Mouse (Mus musculus) adrenal gland, adult 2 months (tissue): ENCODE measurements around the gene Kif21b. TPM values are rescaled to one million over a fixed set of nuclear protein-coding genes. Genes with fewer than 3 reads are reported as not detected.

Experiments used
- DNase-seq: peaks from one replicate; pipeline ENCODE4 v3.0.0; 2021
- polyA plus RNA-seq: library from polyadenylated mRNA; depleted of rRNA; stranded (reverse); fragments of >200 nt; gene quantifications from 2 replicates; pipeline ENCODE4 v1.2.3, GENCODE M21; 2012
- total RNA-seq, 2 experiments: library from RNA; stranded (reverse); gene quantifications; 2 replicates each; pipeline ENCODE4 v1.2.3; 2021

Kif21b gene
- total and polyA plus RNA-seq, 3 experiments: 2.2 to 6.5 (median 5.1) TPM

DNA sequence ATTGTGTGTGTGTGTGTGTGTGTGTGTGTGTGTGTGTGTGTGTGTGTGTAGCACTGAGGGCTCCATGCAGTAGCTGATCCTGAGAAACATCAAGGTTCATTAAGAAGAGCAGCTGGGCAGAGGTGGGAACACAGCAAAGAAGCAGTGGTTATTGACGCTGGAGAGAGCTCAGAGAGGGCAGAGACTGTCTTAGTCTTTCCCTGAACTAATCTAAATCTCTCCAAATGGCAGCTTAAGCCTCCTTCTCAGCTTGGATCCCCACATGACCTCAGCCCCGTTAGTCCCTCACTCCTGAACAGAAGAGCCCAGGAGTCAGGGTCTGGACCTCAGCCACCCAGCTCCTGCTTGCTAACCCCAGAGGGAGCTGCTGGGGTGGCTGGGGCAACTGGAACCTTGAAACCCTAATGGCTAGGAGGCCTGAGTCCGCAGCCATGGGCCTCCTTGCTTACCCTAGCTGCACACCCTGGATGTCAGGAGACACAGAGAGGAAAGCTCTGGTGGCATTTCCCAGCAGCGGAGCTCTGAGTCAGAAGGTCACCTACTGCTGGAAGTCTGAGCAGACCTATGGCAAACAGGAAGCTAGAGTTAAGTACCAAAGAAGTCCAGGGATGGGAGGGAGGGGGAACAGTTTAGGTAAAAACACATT, 2.1 kb upstream of the Kif21b start:
- DNase-seq: peak; percentile 70

DNA sequence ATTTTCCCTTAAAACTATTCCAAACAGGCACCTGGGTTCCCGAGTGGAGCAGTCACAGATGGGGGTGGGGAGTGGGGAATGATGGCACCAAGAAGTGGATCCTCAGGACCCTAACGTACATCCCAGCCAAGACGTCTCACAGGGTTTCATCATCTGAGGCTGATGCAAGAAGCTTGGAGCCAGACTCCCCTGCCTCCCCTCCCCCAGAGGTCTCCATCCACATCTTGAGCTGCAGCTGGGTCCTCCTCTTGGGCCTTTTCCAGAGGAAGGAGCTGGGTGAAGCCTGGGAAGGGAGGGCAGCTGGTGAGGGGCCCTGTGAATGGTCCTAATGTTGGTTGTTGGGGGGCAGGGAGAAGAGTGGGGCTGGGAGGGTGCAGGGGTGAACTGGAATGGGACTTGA, 1.1 kb upstream of the Kif21b start:
- DNase-seq: no peak

DNA sequence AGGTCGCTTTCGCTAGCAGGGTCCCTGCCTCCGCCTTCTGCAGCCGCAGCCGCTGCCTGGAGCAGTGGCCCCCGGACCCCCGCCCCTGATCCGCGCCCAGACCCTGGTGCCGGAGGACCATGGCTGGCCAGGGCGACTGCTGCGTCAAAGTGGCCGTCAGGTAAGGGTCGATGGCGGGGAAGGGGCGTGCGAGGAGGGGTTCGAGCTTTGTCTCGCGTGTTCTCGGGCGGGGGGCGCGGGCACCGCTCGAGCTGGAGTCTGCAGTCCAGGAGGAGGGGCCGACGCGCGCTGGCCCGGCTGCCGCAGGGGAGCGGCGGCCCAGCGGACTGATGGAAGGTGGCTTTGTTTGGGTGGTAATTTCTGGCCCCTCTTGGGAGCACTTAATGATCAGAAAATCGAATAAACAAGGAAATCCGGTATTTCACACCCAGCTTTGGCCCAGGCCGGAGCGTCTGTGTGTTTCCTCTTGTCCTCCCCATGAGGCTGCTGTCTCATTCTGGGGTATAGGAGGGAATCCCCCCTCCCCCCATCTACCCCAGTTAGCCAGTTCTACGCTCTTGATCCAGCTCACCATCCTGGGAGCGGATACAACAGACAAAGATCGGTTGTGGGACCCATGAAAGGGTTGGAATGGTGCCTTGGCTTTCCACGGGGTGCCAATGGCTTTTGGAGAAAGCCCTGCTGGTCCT, 558 bp downstream of the Kif21b start:
- DNase-seq: no peak

DNA sequence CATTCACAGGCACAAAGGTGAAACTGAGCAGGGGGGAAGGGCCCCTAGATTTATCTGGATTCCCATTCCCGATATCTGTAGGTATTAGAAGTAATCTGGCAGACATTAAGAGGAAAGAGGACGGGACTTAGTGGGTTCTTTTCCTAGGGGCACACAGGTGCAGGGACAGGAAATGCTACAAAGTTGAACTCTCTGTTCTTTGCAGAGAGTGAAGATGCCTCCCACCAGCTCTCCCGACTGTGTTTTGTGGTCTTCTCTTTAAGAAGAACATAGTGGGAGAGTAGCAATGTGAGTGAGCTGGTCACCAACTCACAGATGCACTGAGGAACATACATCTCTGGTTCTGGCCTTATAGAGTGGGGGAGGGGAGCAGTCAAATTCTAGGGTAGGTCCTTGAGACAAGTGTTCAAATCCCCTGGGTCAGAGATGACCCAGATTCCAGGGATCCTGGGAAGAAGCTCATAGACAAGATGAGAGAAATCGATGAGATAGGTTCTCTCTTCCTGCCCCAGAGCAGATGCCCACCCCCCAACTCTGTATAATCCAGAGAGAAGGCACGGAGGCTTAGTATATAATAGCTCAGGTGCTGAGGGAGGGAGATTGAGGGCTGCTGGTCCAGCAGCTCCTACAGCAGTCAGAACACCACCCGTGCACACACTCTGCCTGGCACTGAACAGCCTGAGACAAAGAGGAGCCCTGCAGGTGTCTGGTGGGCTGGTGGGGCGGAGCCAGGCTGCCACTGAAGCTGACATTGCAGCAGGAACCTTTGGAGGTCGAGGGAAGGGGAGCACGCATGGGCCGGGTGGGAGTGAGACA, 1.4 kb downstream of the Kif21b start:
- no peak for DNase-seq

DNA sequence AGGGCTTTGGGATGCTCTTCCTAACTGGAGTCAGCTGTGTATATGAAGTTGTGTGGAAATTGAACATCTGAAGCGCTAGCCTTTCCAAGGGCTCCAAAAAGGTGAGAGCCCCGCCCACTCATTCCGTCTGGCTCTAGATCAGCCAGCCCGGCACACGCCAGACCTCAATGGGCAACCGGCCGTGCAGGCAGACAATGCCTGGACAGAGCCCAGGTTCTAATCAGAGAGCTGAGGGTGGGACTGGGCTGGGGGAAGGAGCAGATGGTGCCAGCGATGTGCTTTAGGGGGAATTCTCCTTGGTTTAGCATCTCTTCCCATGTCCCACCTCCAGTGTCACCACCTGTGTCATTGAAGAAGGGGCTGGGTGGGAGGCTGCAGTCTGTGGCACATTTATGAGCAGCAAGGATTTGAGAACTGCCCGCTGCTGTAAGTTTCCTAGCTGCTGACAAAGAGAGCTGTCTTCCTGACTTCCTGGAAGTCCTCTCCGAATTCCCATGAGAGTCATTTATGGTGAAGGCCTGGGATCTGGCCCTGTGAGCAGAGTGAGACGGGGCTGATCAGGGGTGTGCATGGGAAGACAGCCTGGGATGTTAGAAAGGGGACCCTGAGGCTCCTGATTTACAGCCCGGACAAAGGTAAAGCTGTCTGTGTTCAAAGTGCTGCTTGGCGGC, 2.5 kb downstream of the Kif21b start:
- no peak for DNase-seq

DNA sequence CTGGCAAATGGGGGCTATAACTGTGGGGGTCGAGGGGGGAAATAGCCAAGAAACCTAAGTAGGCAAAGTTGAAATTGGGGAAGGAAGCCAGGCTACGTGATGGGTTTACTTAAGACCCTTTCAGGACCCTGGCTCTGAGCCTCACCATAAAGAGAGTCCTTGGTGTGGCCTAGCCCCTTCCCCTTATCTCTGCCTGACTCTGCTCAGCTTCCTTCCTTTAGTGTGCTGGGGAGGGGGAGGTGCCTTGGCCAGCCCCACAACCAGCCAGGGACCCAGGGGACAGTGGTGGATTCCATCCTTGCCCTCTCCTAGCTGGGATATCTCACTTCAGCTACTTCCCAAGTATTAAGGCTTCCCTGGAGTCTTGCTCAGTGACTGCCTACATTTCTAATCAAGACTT, 3.4 kb downstream of the Kif21b start:
- DNase-seq: no peak

DNA sequence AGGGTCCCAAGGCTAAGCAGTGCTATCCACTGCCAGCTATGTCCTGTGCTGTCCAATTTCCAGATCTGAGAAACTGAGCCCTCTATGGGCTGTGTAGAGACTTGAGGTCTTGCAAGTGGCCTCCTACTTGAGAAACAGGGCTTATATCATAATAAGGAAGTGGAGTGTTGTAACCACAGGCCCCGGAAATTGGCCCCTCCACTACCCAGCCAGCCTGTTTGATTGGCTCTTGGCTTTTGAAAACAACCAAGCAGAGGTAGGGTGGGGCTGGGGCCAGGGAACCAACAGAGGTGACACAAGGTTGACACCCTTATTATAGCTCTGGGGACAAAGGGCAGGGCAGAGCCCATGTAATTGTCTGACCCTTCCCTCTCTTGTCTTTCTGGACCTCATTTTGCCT, 3.9 kb downstream of the Kif21b start:
- no peak for DNase-seq

DNA sequence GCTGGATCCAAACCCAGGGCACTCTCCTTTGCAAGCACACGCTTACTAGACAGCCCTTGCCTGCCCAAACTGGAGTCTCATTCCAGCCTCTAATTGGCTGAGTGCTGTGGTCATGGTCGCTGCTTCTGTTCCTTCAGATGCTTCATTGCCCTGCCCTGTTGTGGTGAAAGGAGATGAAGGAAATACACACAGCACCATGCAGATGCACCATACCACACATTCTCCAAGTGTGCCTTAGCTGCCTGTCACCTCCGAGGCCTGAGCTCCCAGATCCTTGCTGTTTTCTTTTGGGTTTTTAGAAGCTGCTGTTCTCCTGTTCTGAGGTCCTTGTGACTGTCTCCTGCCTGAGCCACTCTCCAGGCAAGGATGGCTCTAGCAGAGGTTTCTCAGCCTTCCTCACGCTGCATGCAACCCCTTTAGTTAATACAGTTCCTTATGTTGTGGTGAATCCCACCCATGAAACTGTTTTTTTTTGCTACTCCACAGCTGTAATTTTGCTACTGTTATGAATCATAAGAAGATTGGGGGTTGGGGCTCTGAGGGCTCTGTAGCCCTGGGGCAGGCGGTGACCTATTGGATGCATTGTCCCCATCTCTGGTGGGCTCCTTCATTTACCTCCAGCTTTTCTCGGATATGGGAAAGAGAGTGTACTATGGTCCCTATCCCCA, 4.7 kb downstream of the Kif21b start:
- no peak for DNase-seq

DNA sequence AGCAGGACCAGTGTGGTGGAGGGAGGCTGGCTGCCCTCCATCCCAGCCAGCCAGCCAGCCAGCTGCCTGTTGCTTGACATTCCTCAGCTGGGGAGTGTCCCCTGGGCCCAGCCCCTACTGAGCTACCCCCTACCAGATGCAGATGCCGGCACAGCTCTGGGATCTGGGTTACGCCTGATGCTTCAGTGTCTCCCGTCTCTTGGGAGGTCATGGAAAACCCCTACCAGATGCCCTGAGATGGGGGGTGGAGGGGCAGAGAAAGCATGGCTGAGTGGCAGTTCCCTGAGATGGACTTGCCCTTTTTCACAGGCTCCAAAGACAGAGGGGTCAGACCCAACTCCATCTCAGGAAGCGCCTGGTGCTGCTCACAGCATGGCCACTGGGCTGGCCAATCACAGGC, 5.4 kb downstream of the Kif21b start:
- no peak for DNase-seq

DNA sequence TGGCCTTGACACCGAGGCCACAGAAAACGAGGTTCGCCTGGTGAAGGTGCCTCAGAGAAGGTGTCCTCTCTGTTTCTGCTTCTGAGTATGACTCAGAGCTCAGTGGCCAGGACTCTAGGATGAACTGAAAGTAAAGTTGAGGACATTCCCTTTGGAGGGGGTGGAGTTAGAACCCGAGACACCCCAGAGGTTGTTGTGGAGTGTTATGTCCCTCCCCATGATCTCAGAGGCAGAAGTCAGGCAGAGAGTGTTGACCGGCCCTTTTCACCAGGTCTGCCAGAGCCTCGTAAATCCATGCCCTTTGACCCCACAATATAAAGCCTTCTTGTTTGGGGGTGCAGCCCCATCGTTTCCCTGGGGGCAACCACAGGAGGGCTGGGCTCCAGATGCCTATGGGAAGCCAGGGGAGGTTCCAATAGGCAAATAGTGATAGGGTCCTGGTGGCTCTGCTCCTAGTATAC, 5.9 kb downstream of the Kif21b start:
- DNase-seq: peak; percentile 47

DNA sequence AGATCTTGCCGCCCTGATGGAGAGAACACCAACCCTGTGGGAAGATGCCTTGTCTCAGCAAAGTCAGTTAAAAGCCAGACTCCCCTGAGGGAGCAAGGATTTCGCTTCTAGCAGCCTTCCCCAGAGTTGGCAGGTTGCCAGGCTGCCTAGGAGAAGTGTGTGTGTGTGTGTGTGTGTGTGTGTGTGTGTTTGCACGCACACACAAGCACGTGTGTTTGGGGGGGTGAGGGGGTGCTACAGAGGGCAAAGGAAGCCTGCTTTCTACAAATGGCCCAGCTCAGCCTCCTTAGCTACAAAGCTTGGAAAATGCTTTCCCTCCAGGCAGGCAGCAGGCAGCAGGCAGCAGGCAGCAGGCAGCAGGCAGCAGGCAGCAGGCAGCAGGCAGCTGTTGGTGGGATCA, 6.4 kb downstream of the Kif21b start:
- peak; percentile 56 for DNase-seq

DNA sequence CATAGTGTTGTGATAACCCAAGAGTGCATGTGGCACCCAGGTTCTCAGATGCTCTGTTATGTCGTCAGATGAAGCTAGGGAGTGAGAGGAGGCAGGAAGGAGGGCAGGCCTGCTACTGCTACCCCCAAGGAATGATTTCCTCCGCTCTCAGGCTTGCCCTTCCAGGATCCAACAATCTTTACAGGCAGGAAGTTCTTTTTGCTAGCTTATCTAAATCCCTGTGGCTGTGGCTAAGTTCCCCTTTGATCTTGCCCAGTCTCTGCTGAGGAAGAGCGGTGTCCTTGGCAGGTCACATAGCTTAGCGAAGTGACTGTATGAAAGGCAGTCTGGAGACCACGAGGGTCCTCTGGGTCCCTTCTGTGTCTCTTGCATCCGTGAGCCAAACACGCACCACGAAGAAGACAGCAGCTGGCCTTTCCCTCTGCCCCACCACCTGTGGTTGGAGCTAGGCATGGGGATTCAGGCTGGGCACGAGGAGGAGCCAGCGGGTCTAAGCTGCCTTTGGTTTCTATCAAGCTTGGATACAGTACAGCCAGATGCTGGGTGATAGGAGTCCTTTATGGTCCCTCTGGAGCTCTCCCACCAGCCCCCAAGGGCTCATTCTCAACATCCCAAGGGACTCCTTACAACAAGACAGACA, 7.1 kb downstream of the Kif21b start:
- peak; percentile 41 for DNase-seq

DNA sequence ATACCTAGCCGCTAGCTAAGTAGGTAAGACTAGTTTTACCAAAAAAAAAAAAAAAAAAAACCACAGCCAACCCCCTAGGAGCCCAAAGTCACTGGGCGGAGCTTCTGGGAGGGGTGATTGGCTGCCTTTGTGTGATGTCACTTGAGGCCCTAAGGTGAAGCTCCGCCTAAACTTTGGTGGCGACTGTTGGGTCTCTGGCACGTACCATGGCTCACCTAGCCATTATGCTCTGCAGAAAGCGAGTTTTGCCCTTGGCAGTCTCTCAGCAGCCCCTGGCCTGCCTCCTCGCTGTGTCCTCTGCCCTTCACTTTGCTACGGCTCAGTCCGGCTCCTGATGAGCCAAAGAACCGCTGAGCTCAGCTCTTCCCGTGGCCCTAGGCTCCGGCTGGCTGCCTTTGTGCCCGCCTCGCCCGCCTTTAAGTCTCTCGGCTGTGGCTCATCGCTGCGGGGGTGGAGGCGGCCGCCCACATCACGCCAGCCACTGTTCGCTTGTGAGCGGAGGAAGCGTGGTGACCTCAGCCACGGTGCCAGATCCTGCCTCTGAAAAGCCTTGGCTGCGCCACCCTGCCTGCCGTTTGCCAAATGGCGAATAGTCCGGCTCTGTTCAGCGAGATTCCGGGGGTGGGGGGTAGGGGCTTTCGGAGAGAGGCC, 8.9 kb downstream of the Kif21b start:
- peak; percentile 94 for DNase-seq

DNA sequence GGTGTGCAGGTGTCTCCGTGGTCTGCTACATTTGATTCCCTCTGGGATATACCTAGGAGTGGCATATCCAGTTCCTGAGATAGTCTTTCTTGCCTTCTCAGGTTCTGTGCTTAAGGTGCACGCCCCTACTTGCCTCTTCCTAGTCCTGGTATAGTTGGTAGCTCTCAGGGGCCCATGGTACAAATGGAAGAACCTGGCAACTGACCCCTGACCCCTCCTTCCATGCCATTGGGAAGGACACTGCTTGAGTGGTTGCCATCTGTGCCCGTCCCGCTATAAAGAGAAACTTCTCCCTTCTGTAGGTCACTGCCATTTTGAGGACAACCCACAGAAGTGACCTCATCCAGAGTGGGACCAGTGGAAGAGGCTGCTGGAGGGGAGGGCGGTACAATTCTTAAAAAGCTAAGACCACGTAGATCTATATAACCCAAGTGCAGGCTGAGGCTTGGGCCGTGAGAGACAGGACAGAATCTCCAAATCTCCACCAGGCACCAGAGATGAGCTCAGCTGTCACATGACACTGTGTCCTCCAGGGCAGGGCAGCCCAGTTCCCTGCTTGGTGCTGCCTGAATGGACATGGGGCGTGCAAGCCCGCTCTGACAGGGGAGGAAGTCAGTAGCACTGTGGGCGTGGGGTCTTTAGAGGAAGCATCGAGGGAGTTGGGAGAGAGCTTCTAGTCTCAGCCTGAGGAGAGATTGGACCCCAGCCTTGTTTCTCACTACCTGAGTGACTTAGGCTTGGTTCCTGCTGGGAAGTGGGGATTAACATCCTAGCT, 10.2 kb downstream of the Kif21b start:
- peak; percentile 47 for DNase-seq

DNA sequence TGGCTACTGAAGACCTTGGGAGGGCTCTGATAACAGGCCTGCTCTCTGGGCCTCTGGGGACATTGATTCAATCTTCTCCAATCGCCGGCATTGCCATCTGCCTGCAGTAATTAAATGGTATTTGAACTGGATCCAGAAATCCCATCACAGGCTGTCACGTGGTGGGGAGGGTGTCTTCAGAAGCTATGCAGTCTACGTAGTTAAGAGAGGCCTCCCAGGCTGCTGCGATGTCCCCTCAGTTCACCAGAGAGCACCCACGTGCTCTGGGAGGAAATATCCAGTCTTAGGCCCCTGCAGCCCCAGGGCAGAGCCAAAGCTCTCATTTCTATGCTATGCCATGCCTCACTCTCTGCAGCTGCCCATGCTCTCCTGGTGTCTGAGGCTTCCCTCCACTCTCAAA, 11.1 kb downstream of the Kif21b start:
- no peak for DNase-seq

DNA sequence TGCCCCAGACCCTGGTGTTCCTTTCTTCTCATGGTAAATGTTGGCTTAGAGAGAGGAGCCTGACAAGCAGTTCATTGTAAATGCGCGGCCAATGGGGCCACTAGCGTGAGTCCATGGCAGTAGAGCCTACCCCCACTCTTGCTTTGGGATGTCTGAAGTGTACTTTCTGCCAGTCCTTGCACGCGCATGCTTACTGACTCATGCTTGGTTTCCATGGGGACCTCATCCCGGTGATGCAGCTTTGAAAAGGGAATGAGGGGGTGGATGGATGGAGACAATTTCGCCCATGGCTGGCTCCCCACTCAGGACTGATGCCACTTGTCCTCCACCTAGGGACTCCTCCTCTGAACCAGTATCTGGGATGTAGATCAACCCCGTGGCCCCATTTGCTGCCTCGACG, 12.3 kb downstream of the Kif21b start:
- DNase-seq: no peak

DNA sequence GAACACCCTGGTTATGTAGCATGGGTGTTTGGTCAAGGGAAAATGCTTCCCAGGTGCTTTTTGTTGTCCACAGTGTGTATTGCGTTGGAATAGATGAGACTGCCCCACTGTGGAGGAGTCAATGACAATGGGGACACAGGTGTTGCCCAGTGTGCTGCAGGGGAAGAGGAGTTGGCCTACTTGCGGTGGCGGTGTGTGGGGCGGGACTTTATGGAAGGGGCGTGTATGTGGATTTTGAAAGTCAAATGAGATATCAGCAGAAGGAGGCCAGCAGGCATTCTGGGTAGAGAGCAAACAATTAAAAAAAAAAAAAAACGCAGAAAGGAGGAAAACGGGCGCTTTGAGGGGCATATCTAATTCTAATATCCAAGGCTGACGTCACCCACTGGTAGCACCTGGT, 18.5 kb downstream of the Kif21b start:
- DNase-seq: no peak

DNA sequence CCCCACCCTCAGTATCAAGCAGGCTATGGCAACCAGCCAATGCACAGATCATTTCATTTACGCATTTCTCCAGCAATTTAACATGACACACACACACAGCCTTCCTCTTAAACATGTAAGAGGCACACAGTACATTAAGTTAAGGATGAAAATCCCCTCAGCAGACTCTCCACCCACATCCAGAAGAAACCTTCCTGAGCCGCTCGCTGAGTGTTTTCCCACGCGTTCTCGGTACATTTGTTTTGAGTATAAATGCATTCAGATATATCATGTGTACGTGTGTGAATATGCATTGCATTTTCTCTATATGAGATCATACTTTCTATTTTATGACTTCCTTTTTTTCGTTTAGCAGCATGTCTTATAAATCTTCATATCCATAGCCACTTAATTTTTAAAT, 20.2 kb downstream of the Kif21b start:
- DNase-seq: no peak

DNA sequence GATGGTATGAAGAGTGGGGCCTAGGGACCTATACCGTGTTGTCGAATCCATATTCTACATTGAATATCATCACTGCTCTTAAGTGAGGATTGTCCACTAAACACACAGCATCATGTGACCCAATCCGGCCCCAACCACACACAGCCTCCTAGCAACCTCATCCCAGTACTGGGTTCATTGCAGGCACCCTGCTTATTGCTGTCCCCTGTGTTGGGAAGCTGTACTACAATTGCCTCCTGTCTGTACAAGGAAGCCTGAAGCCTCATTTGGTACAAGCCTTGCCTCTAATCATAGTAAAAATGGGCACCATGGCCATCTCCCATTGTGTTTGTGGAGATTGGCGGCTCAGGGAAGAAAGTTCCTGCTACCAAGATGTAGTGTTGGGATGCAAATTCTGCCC, 25.1 kb downstream of the Kif21b start:
- no peak for DNase-seq

DNA sequence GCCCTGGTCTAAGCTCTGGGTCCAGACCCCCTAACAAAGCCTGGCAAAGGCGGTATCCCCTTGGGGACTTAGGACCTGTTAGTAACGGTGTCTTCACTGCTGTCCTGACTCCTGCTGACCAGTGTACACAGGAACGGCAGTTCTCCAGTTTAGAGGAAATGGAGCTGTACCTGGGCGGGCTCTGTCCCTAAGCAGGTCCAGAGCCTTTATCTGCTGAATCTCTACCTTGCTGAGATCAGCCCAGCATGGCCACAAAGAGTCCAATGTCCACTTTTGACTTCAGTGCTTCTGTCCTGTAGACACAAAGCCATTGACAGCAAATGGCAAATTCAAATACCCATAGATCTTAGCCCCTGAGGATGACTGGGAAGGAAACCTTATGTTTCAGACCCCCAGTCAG, 25.8 kb downstream of the Kif21b start:
- DNase-seq: no peak
